Mouse (Mus musculus) bone marrow, adult 2 months (tissue): ENCODE results near the gene Senp3.

Source experiments
- CTCF ChIP-seq: fragments of 200-500 bp; IDR thresholded peaks from 2 replicates; pipeline ENCODE4 v1.5.1; 2011; ENCODE audit warnings: low read length, control low read depth; ENCODE audit not compliant: control insufficient read depth, insufficient read depth
- POLR2A ChIP-seq: fragments of 200-500 bp; IDR thresholded peaks from 2 replicates; pipeline ENCODE4 v1.6.1; 2011; ENCODE audit warnings: low read depth, mild to moderate bottlenecking, control low read depth, low read length, borderline replicate concordance; ENCODE audit not compliant: control insufficient read depth

DNA sequence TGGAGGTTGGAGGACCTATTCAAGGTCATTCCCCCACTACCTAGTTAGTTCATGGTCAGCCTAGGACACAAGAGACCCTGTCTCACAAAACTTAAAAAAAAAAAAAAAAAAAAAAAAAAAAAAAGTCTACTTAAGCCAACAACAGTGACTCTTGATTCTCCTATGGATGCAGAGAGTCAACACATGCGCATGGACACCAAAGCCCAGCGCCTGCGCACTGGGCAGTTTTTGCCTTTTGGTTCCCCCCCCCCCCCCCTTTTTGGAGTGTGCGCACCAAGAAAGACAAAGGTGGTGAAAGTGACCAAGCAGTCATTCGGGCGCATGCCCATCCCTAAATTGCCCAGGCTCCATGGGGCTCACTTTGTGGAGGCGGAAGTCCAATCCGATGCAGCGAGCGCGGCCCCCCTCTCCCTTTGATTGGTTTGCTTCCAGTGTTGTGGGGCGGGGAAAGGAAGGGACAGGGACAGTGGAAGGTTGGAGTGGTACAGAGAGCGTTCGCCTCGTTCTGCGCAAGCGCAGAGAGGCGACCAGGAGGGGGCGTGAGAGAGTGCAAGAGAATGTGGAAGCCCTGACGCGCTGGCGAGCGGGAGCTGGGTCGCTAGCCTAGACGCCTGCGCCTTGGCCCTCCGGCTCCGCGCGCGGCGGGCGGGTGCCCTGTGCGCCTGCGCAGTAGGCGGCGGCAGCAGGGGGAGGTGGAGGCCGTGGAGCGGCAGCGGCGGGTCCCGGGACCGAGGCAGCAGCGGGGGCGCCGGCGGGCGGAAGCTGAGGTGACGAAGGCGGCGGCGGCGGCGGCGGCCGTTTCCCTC, 49.4 kb downstream of the Senp3 start, which contains the start of gene Fxr2:
- TF ChIP-seq CTCF: peak; percentile 90
- peak; percentile 60; the same call in 1 of the 2 replicates for TF ChIP-seq POLR2A
